Mouse (Mus musculus) cerebellum, adult 2 months (tissue): Measurements from ENCODE around the gene Grm5. TPM values are rescaled to one million over a fixed set of nuclear protein-coding genes. Genes with fewer than 3 reads are reported as not detected.

Experiments used
- DNase-seq, 2 experiments: peaks; one replicate each; pipeline ENCODE4 v3.0.0; 2021
- H3K27ac ChIP-seq: fragments of 200-500 bp; 2 replicates; pipeline ENCODE4 v1.5.1; 2012; ENCODE audit warnings: low read length, control low read depth, inconsistent platforms; ENCODE audit not compliant: insufficient read depth
- H3K27me3 ChIP-seq: fragments of 200-500 bp; 2 replicates; pipeline ENCODE4 v1.6.1; 2012; ENCODE audit warnings: inconsistent platforms, mild to moderate bottlenecking, low read length, moderate library complexity; ENCODE audit not compliant: control insufficient read depth, insufficient read depth
- H3K4me1 ChIP-seq: fragments of 200-500 bp; 2 replicates; pipeline ENCODE4 v1.6.1; 2011; ENCODE audit warnings: low read length; ENCODE audit not compliant: control insufficient read depth, insufficient read depth
- H3K4me3 ChIP-seq: fragments of 200-500 bp; replicated peaks from 2 replicates; pipeline ENCODE3; 2011; ENCODE audit warnings: mild to moderate bottlenecking, low read depth, low read length, control low read depth; ENCODE audit not compliant: insufficient read depth
- CTCF ChIP-seq: fragments of 200-500 bp; IDR thresholded peaks from 2 replicates; pipeline ENCODE4 v1.5.1; 2011; ENCODE audit warnings: low read depth, mild to moderate bottlenecking, control low read depth, low read length, moderate library complexity, borderline replicate concordance; ENCODE audit not compliant: insufficient read depth
- POLR2A ChIP-seq: fragments of 200-500 bp; IDR thresholded peaks from 2 replicates; pipeline ENCODE4 v1.6.1; 2011; ENCODE audit warnings: low read length, control low read depth, borderline replicate concordance; ENCODE audit not compliant: insufficient read depth
- WGBS: fragments of 180-500 bp; shearing (Covaris S2); methylation state at CpG from one replicate; pipeline ENCODE4 v1.1.7; 2018; 5-methylcytosine and 5-hydroxymethylcytosine counted together
- polyA plus RNA-seq: library from polyadenylated mRNA; depleted of rRNA; stranded (reverse); fragments of >200 nt; gene quantifications from 2 replicates; pipeline ENCODE4 v1.2.3, GENCODE M21; 2012

The Grm5 gene
- polyA plus RNA-seq, 1 experiment = 9.4 TPM

GRCm38 (mm10) chr7:88027411-88028132 is 443.6 kb downstream of the Grm5 start:
- H3K4me3 ChIP-seq = no peak overlapping the region
- 9% methylated on average over 3 of the region's 3 CpGs for WGBS
- TF ChIP-seq POLR2A = no peak
- no peak for TF ChIP-seq CTCF
- DNase-seq = no peak
- no peak overlapping the region for H3K27ac ChIP-seq
- no peaks in the 10 kb centered on the region for H3K27me3 ChIP-seq
- H3K4me1 ChIP-seq = no peaks in the 10 kb centered on the region; the same call in 1 of the 2 replicates

- Histone ChIP-seq H3K4me3 (no peak overlapping the region), H3K4me1 (no peaks in the 10 kb centered on the region), H3K27me3 (no peaks in the 10 kb centered on the region), H3K27ac (no peak overlapping the region)
- TF ChIP-seq POLR2A (no peak), CTCF (no peak)
- no peak for DNase-seq
These were observed 463.4 kb downstream of the Grm5 start for GRCm38 (mm10) chr7:88047366-88047765.

- TF ChIP-seq CTCF (no peak), POLR2A (no peak)
- 60% methylated on average over 1 of the region's 1 CpGs for WGBS
- no peak for DNase-seq
- H3K4me1 ChIP-seq = no peaks in the 10 kb centered on the region
- H3K27me3 ChIP-seq = no peaks in the 10 kb centered on the region
- no peak overlapping the region for H3K4me3 ChIP-seq
- no peak overlapping the region for H3K27ac ChIP-seq
These were observed 470.4 kb downstream of the Grm5 start for GRCm38 (mm10) chr7:88054224-88054938.

DNA sequence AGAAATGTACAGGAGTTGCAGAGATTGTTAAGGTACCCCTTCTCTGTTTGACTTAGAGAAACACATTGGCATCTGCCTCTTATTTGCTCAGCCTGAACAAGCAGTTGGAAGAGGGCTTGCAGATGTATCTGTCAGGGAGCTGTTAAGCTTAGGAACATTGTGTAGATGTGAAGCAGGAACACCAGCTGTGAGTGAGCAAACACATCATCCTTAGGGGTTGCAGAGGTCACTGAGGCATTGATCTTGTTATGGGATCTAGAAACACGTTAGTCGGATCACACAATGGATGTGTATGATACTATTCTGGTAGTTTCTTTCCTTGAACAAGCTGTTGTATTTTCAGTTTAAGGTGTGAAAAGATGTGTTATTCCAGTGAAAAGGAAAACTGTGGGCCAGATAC is 472.5 kb downstream of the Grm5 start:
- no peak overlapping the region for H3K27ac ChIP-seq
- TF ChIP-seq CTCF = no peak
- no peak for TF ChIP-seq POLR2A
- H3K4me3 ChIP-seq = no peak overlapping the region
- no peak for DNase-seq
- H3K27me3 ChIP-seq = no peaks in the 10 kb centered on the region
- WGBS = 43% methylated on average over 2 of the region's 2 CpGs
- H3K4me1 ChIP-seq = no peaks in the 10 kb centered on the region

DNA sequence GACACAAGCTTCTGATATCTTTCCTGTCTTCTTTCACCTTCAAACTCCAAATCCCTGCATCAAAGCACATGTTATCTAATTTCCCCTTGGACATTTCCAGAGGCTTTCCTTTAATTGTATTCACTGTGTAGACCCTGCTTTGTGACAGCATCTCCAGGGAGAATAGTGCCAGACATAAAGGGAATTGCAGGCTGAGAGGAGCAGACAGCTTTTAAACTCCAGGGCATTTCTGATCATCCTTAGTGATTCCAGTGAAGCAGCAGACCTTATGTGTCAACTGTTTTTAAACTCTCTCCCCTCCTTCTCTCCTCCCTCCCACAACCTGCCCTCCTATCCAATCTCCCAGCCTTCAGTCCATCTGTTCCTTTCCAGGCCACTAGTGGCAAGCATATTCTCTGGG is 507.1 kb downstream of the Grm5 start:
- Histone ChIP-seq H3K27ac (no peak overlapping the region), H3K27me3 (no peaks in the 10 kb centered on the region), H3K4me3 (no peak overlapping the region), H3K4me1 (no peaks in the 10 kb centered on the region)
- DNase-seq = no peak
- TF ChIP-seq POLR2A (no peak), CTCF (no peak)

DNA sequence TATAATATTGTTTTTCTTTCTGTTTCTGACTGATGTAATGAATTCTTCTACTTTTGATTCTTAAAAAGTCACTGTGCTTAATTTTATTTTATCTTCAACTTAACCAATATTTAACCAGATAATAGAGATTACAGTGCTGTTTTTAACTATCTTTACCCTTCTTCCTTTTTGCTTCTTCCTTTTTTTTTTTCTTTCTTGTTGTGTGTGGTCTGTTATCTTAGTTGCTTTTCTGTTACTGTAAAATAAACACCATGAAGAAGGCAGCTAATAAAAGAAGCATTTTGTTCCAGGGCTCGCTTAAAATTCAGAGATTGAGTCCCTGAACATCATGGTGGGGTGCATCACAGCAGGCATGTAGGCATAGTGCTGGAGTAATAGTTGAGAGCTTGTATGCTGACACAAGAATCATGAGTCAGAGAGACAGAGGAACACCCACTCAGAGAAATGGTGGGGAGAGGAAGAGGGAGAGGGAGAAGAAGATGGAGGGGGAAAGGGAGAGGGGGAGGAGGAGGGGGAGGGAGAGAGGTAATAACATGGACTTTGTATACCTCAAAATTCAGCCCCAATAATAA is 512.7 kb downstream of the Grm5 start:
- H3K27ac ChIP-seq = no peak overlapping the region
- DNase-seq = no peak
- H3K4me3 ChIP-seq = no peak overlapping the region
- H3K27me3 ChIP-seq = no peaks in the 10 kb centered on the region
- 10% methylated on average over 1 of the region's 1 CpGs for WGBS
- H3K4me1 ChIP-seq = no peaks in the 10 kb centered on the region
- TF ChIP-seq POLR2A = no peak
- no peak for TF ChIP-seq CTCF

DNA sequence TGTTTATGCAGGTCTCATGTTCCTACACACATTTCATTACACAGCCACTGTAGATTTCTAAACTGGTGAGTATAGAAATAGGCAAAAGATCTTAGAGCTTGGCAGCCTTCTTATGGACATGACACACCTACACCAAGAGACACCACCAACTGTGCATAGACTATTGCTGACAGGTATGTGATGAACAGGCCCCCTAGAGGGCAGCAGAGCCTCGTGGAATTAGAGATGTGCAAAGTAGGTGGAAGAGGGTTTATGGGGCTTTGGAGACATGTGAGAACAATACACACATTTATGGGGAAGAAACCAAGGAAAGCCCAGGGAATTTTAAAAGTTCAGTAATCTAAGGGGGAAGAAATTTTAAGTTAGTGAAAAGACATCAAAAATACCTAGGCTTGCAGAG is 513.7 kb downstream of the Grm5 start:
- peak; percentile 24; the same call in 1 of the 2 replicates for TF ChIP-seq CTCF
- no peak for TF ChIP-seq POLR2A

GRCm38 (mm10) chr7:88116724-88117409 is 532.9 kb downstream of the Grm5 start:
- H3K27me3 ChIP-seq = no peaks in the 10 kb centered on the region
- no peaks in the 10 kb centered on the region for H3K4me1 ChIP-seq
- H3K27ac ChIP-seq = no peak overlapping the region
- WGBS = 75% methylated on average over 6 of the region's 6 CpGs
- TF ChIP-seq POLR2A (no peak), CTCF (no peak)
- no peak overlapping the region for H3K4me3 ChIP-seq
- DNase-seq = no peak

More for the DNA sequence above, 513.7 kb downstream of the Grm5 start:
- H3K4me3 ChIP-seq = no peak overlapping the region
- no peak overlapping the region for H3K27ac ChIP-seq
- H3K27me3 ChIP-seq = no peaks in the 10 kb centered on the region
- H3K4me1 ChIP-seq = no peaks in the 10 kb centered on the region
- 2% methylated on average over 1 of the region's 1 CpGs for WGBS
- peak in 1 of 2 experiments; percentile 7 for DNase-seq
